ENCODE assay signal across 36 mouse cellular contexts in the genomic region with DNA sequence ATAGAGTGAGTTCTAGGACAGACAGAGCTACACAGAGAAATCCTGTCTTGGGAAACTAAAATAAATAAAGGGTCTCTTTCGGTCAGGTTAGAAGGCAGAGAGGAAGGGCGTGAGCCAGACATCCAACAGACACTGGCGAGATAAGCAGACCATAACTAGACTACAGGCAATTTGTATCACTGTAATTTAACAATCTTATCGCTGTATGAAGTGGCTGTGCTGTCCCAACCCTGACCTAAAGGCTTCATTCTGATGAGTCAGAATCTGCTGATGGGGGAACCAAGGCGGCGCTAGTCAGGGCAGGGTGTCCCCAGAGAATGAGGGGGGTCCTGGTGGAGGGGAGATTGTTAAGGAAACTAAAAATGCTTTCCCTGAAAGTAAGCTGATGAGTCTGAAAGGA. TPM values are rescaled to one million over a fixed set of nuclear protein-coding genes. Genes with fewer than 3 reads are reported as not detected.
DNase-seq lines count a peak whose midpoint lies in the region; ATAC-seq and TF ChIP-seq lines count a peak whose summit lies in the region.
"Had no signal": no experiment of that assay in that cellular context is flagged by ENCODE, and none has a peak within 500 bp of the region (broad histone marks: within the 10 kb centered on the region; RNA-seq: fewer than 3 reads in every experiment).

No protein-coding gene starts in this region.

- H3K27ac ChIP-seq in kidney, embryonic 14.5 days (ENCODE audit: low read depth, low read length) = no peak overlapping the region
- H3K27ac ChIP-seq in kidney, embryonic 16.5 days (ENCODE audit: low read length) = no peak overlapping the region
- H3K27ac ChIP-seq in liver, embryonic 14.5 days = peak overlapping the region; percentile 15
- no peak overlapping the region for H3K27ac ChIP-seq in gastrocnemius, adult 2 months
- H3K27ac ChIP-seq: embryonic facial prominence, embryonic 13.5 days; forebrain, embryonic 10.5 days; forebrain, embryonic 15.5 days; heart, adult 2 months; hindbrain, embryonic 14.5 days; kidney, embryonic 15.5 days; layer of hippocampus, adult 2 months; midbrain, embryonic 15.5 days; stomach, postnatal 0 days had no signal

- peaks cover 13% of the 10 kb centered on the region for H3K36me3 ChIP-seq in kidney, embryonic 14.5 days (ENCODE audit: control insufficient read depth, insufficient read depth, low read length)
- peaks cover 13% of the 10 kb centered on the region; the same call in 1 of the 2 replicates for H3K36me3 ChIP-seq in kidney, embryonic 16.5 days (ENCODE audit: insufficient read depth, low read length)
- H3K36me3 ChIP-seq in liver, embryonic 14.5 days (replicated peaks; ENCODE audit: control insufficient read depth, insufficient read depth, low read depth) = peaks cover 13% of the 10 kb centered on the region

- no peak; the same call in 1 of the 2 replicates for TF ChIP-seq CTCF in liver, embryonic 14.5 days (IDR thresholded peaks at IDR 0.05; ENCODE audit: low read depth)
- TF ChIP-seq CTCF in gastrocnemius, adult 2 months (IDR thresholded peaks at IDR 0.05) = no peak

- H3K9ac ChIP-seq in kidney, embryonic 14.5 days (ENCODE audit: low read depth, low read length) = peak overlapping the region; percentile 7; the same call in 1 of the 2 replicates
- H3K9ac ChIP-seq in kidney, embryonic 16.5 days (replicated peaks; ENCODE audit: low read length) = no peak overlapping the region
- no peak overlapping the region; the same call in 1 of the 2 replicates for H3K9ac ChIP-seq in liver, embryonic 14.5 days (replicated peaks)
- H3K9ac ChIP-seq: embryonic facial prominence, embryonic 13.5 days; forebrain, embryonic 15.5 days; heart, embryonic 12.5 days; hindbrain, embryonic 14.5 days; kidney, embryonic 15.5 days; midbrain, embryonic 15.5 days had no signal

- DNase-seq in liver = peak; percentile 39
- DNase-seq in liver, embryonic 14.5 days (ENCODE audit: low read depth in 3 of 3, low spot score in 3 of 3) = no peak
- DNase-seq in gastrocnemius, adult 2 months = no peak
- DNase-seq in embryo, embryonic 10.5 days (ENCODE audit: low spot score) = no peak
- DNase-seq: cerebellum, adult 11-12 months; cerebellum, adult 9-11 months; heart, adult 2 months; kidney, adult 11 months; kidney, postnatal 36 days; left cerebral cortex, postnatal 4 days; lung, postnatal 36 days; spleen, adult 18-20 months; thymus, adult 18-20 months; thymus, postnatal 25 days had no signal

- no peak for ATAC-seq in kidney, embryonic 14.5 days (ENCODE audit: low FRiP score, low TSS enrichment)
- no peak for ATAC-seq in kidney, embryonic 16.5 days (ENCODE audit: low FRiP score, low TSS enrichment)
- no peak for ATAC-seq in liver, embryonic 14.5 days (ENCODE audit: insufficient read depth)
- peak; percentile 48 for ATAC-seq in megakaryocyte-erythroid progenitor cell, adult 5-6 weeks (replicated peaks; ENCODE audit: low FRiP score, low TSS enrichment, poor library complexity, severe bottlenecking)
- ATAC-seq: CD4-positive, CD25-positive, alpha-beta regulatory T cell, adult 4 months; forebrain, embryonic 15.5 days; inflammation-experienced regulatory T-cells, adult 6 months; midbrain, embryonic 15.5 days had no signal

- TF ChIP-seq EP300 in liver, embryonic 14.5 days (IDR thresholded peaks at IDR 0.05; ENCODE audit: low read depth) = peak; percentile 29

- intact Hi-C loops in gastrocnemius, adult 2 months (cut with DNase I) = no loop called here

- H3K4me2 ChIP-seq in kidney, embryonic 14.5 days (replicated peaks; ENCODE audit: low read depth, low read length) = no peak overlapping the region
- H3K4me2 ChIP-seq in kidney, embryonic 16.5 days (replicated peaks; ENCODE audit: low read depth, low read length) = no peak overlapping the region
- H3K4me2 ChIP-seq in liver, embryonic 14.5 days (ENCODE audit: low read depth) = peak overlapping the region; percentile 44; the same call in 1 of the 2 replicates
- H3K4me2 ChIP-seq: embryonic facial prominence, embryonic 13.5 days; forebrain, embryonic 15.5 days; heart, embryonic 12.5 days; hindbrain, embryonic 14.5 days; kidney, embryonic 15.5 days; midbrain, embryonic 15.5 days had no signal

- H3K4me3 ChIP-seq in kidney, embryonic 14.5 days (ENCODE audit: low read length) = no peak overlapping the region
- H3K4me3 ChIP-seq in kidney, embryonic 16.5 days (ENCODE audit: low read length) = no peak overlapping the region
- H3K4me3 ChIP-seq in liver, embryonic 14.5 days (ENCODE audit: insufficient read depth in 1 of 2, low read depth in 2 of 2, low read length in 2 of 2) = no peak overlapping the region
- H3K4me3 ChIP-seq in gastrocnemius, adult 2 months = no peak overlapping the region
- H3K4me3 ChIP-seq: embryonic facial prominence, embryonic 13.5 days; forebrain, embryonic 10.5 days; forebrain, embryonic 15.5 days; heart, adult 2 months; heart, embryonic 12.5 days; kidney, embryonic 15.5 days; layer of hippocampus, adult 2 months; midbrain, embryonic 15.5 days had no signal

- H3K9me3 ChIP-seq in kidney, embryonic 14.5 days (ENCODE audit: control insufficient read depth, low read length) = no peaks in the 10 kb centered on the region
- H3K9me3 ChIP-seq in kidney, embryonic 16.5 days (ENCODE audit: low read length) = no peaks in the 10 kb centered on the region
- no peaks in the 10 kb centered on the region for H3K9me3 ChIP-seq in liver, embryonic 14.5 days (ENCODE audit: control insufficient read depth, low read length)
- H3K9me3 ChIP-seq: embryonic facial prominence, embryonic 13.5 days; forebrain, embryonic 10.5 days; forebrain, embryonic 15.5 days; heart, embryonic 12.5 days; kidney, embryonic 15.5 days; midbrain, embryonic 15.5 days had no signal

- no peaks in the 10 kb centered on the region for H3K27me3 ChIP-seq in kidney, embryonic 14.5 days (ENCODE audit: control insufficient read depth, insufficient read depth, low read length)
- H3K27me3 ChIP-seq in kidney, embryonic 16.5 days (ENCODE audit: insufficient read depth, low read length) = no peaks in the 10 kb centered on the region
- no peaks in the 10 kb centered on the region for H3K27me3 ChIP-seq in liver, embryonic 14.5 days (ENCODE audit: control insufficient read depth, insufficient read depth, low read length)
- H3K27me3 ChIP-seq: forebrain, embryonic 15.5 days; heart, embryonic 12.5 days; kidney, embryonic 15.5 days had no signal

- 86% methylated on average over 6 of the region's 6 CpGs for WGBS in kidney, embryonic 14.5 days
- 88% methylated on average over 6 of the region's 6 CpGs for WGBS in kidney, embryonic 16.5 days
- 15% methylated on average over 6 of the region's 6 CpGs for WGBS in liver, embryonic 14.5 days (ENCODE audit: insufficient replicate concordance)

- peaks cover 5% of the 10 kb centered on the region; the same call in 1 of the 2 replicates for H3K4me1 ChIP-seq in kidney, embryonic 14.5 days (ENCODE audit: control insufficient read depth, insufficient read depth, low read length)
- peaks cover 10% of the 10 kb centered on the region for H3K4me1 ChIP-seq in kidney, embryonic 16.5 days (ENCODE audit: insufficient read depth, low read length)
- H3K4me1 ChIP-seq in liver, embryonic 14.5 days (replicated peaks; ENCODE audit: control insufficient read depth in 2 of 2, insufficient read depth in 2 of 2, low read length in 1 of 2) = peaks cover 28 to 43% of the 10 kb centered on the region in 2 experiments

RNA-seq across cellular contexts. Expression of a gene that starts 2.6 kb away (rescaled TPM):
- 1,184 and 1,677 TPM in 2 replicates for polyA plus RNA-seq in kidney, embryonic 14.5 days (2014; fragmentation: Nextera tagmentation; extraction: Ambion mirVana)
- polyA plus RNA-seq in kidney, embryonic 16.5 days (2015; fragmentation: Nextera tagmentation; extraction: Ambion mirVana) = 897 and 905 TPM in 2 replicates
- polyA plus RNA-seq in liver, embryonic 14.5 days (2012; rRNA removed) = 1,827 and 1,859 TPM in 2 replicates
- polyA plus RNA-seq in liver, embryonic 14.5 days (2014; fragmentation: Nextera tagmentation; extraction: Ambion mirVana) = 829 and 850 TPM in 2 replicates
- total RNA-seq in megakaryocyte-erythroid progenitor cell, adult 5-6 weeks (2014; fragmentation: Nextera tagmentation) = 5,476 and 5,943 TPM in 2 replicates
- total RNA-seq in megakaryocyte-erythroid progenitor cell, adult 5-6 weeks (2017) = 6,111 and 7,527 TPM in 2 replicates
- 100 to 1,000 TPM; 606 to 729 TPM for total RNA-seq in gastrocnemius, adult 2 months (2021)

RNA-seq across cellular contexts. Expression of a gene that starts 10.4 kb away (rescaled TPM):
- polyA plus RNA-seq in kidney, embryonic 14.5 days (2014; fragmentation: Nextera tagmentation; extraction: Ambion mirVana) = 0.05 and 0.06 TPM in 2 replicates
- polyA plus RNA-seq in kidney, embryonic 16.5 days (2015; fragmentation: Nextera tagmentation; extraction: Ambion mirVana) = 0.05 and 0.17 TPM in 2 replicates
- 0.08 and 0.09 TPM in 2 replicates for polyA plus RNA-seq in liver, embryonic 14.5 days (2012; rRNA removed)
- polyA plus RNA-seq in liver, embryonic 14.5 days (2014; fragmentation: Nextera tagmentation; extraction: Ambion mirVana) = 0.10 TPM in 1 of 2 replicates, not detected in the other
- total RNA-seq in megakaryocyte-erythroid progenitor cell, adult 5-6 weeks (2014; fragmentation: Nextera tagmentation) = not detected in 2 replicates
- not detected in 2 replicates for total RNA-seq in megakaryocyte-erythroid progenitor cell, adult 5-6 weeks (2017)
- total RNA-seq in gastrocnemius, adult 2 months (2021) = not detected
- total RNA-seq: gastrocnemius, adult 18-20 months; hematopoietic stem cell, adult 5-6 weeks; layer of hippocampus, adult 2 months; layer of hippocampus, postnatal 25 days; left cerebral cortex, postnatal 4 days; neutrophil, adult 5-6 weeks had no signal
- polyA plus RNA-seq: CD4-positive, CD25-positive, alpha-beta regulatory T cell, adult 4 months; forebrain, embryonic 15.5 days; hindbrain, embryonic 14.5 days; inflammation-experienced regulatory T-cells, adult 6 months; midbrain, embryonic 15.5 days had no signal

RNA-seq across cellular contexts. Expression of a gene that starts 27.1 kb away (rescaled TPM):
- 46.7 and 70.6 TPM in 2 replicates for polyA plus RNA-seq in kidney, embryonic 14.5 days (2014; fragmentation: Nextera tagmentation; extraction: Ambion mirVana)
- 90.9 and 96.3 TPM in 2 replicates for polyA plus RNA-seq in kidney, embryonic 16.5 days (2015; fragmentation: Nextera tagmentation; extraction: Ambion mirVana)
- 20.2 and 21.1 TPM in 2 replicates for polyA plus RNA-seq in liver, embryonic 14.5 days (2012; rRNA removed)
- 28.1 and 30.8 TPM in 2 replicates for polyA plus RNA-seq in liver, embryonic 14.5 days (2014; fragmentation: Nextera tagmentation; extraction: Ambion mirVana)
- total RNA-seq in megakaryocyte-erythroid progenitor cell, adult 5-6 weeks (2014; fragmentation: Nextera tagmentation) = 22.5 and 35.7 TPM in 2 replicates
- 45.6 and 99.1 TPM in 2 replicates for total RNA-seq in megakaryocyte-erythroid progenitor cell, adult 5-6 weeks (2017)
- 10 to 100 TPM; 82.3 to 82.4 TPM for total RNA-seq in gastrocnemius, adult 2 months (2021)

RNA-seq across cellular contexts. Expression of a gene that starts 28.1 kb away (rescaled TPM):
- polyA plus RNA-seq in kidney, embryonic 14.5 days (2014; fragmentation: Nextera tagmentation; extraction: Ambion mirVana) = not detected in 2 replicates
- polyA plus RNA-seq in kidney, embryonic 16.5 days (2015; fragmentation: Nextera tagmentation; extraction: Ambion mirVana) = not detected in 2 replicates
- polyA plus RNA-seq in liver, embryonic 14.5 days (2012; rRNA removed) = not detected in 2 replicates
- not detected in 2 replicates for polyA plus RNA-seq in liver, embryonic 14.5 days (2014; fragmentation: Nextera tagmentation; extraction: Ambion mirVana)
- total RNA-seq in megakaryocyte-erythroid progenitor cell, adult 5-6 weeks (2014; fragmentation: Nextera tagmentation) = not detected in 2 replicates
- not detected in 2 replicates for total RNA-seq in megakaryocyte-erythroid progenitor cell, adult 5-6 weeks (2017)
- total RNA-seq in gastrocnemius, adult 2 months (2021) = not detected
- total RNA-seq: gastrocnemius, adult 18-20 months; gastrocnemius, postnatal 4 days; heart, adult 2 months; hematopoietic stem cell, adult 5-6 weeks; layer of hippocampus, adult 2 months; layer of hippocampus, postnatal 25 days; neutrophil, adult 5-6 weeks had no signal
- polyA plus RNA-seq: CD4-positive, CD25-positive, alpha-beta regulatory T cell, adult 4 months; embryonic facial prominence, embryonic 13.5 days; forebrain, embryonic 10.5 days; heart, embryonic 12.5 days; heart, postnatal 0 days; inflammation-experienced regulatory T-cells, adult 6 months; kidney, embryonic 15.5 days; limb, embryonic 14.5 days; lung, embryonic 16.5 days; stomach, postnatal 0 days had no signal

RNA-seq across cellular contexts. Expression of a gene that starts 58.5 kb away (rescaled TPM):
- polyA plus RNA-seq in kidney, embryonic 14.5 days (2014; fragmentation: Nextera tagmentation; extraction: Ambion mirVana) = 10.2 and 15.9 TPM in 2 replicates
- polyA plus RNA-seq in kidney, embryonic 16.5 days (2015; fragmentation: Nextera tagmentation; extraction: Ambion mirVana) = 20.0 and 23.0 TPM in 2 replicates
- polyA plus RNA-seq in liver, embryonic 14.5 days (2012; rRNA removed) = 1.4 and 3.5 TPM in 2 replicates
- 0.89 and 1.2 TPM in 2 replicates for polyA plus RNA-seq in liver, embryonic 14.5 days (2014; fragmentation: Nextera tagmentation; extraction: Ambion mirVana)
- total RNA-seq in megakaryocyte-erythroid progenitor cell, adult 5-6 weeks (2014; fragmentation: Nextera tagmentation) = not detected in 2 replicates
- total RNA-seq in megakaryocyte-erythroid progenitor cell, adult 5-6 weeks (2017) = not detected in 2 replicates
- 1 to 10 TPM; 5.9 to 9.7 TPM for total RNA-seq in gastrocnemius, adult 2 months (2021)
- total RNA-seq: neutrophil, adult 5-6 weeks had no signal
